Mouse (Mus musculus) cerebellum, adult 11-12 months (tissue): ENCODE measurements around the gene Ptgdr2.

ENCODE experiments used
- DNase-seq: peaks from one replicate; pipeline ENCODE4 v3.0.0; 2022

Ptgdr2 gene

GRCm38 (mm10) chr19:10937110-10937563 is at the start of gene Ptgdr2:
Gene Ptgdr2, plus strand, starts transcription at chr19:10937160.
- DNase-seq: no peak

GRCm38 (mm10) chr19:10892201-10892600 is 44.8 kb upstream of the Ptgdr2 start:
- no peak for DNase-seq

- DNase-seq: peak; percentile 98
Measured at GRCm38 (mm10) chr19:10895016-10895528, 41.9 kb upstream of the Ptgdr2 start, which contains the start of gene Prpf19. Gene Prpf19, plus strand, starts transcription at chr19:10895231.

GRCm38 (mm10) chr19:10895708-10896107 is 41.3 kb upstream of the Ptgdr2 start:
- no peak for DNase-seq

GRCm38 (mm10) chr19:10896849-10897248 is 40.1 kb upstream of the Ptgdr2 start:
- no peak for DNase-seq

GRCm38 (mm10) chr19:10897491-10897890 is 39.5 kb upstream of the Ptgdr2 start:
- no peak for DNase-seq

- DNase-seq: no peak
Measured at GRCm38 (mm10) chr19:10900315-10900714, 36.6 kb upstream of the Ptgdr2 start.

GRCm38 (mm10) chr19:10901046-10901445 is 35.9 kb upstream of the Ptgdr2 start:
- DNase-seq: peak; percentile 1

GRCm38 (mm10) chr19:10904512-10904911 is 32.4 kb upstream of the Ptgdr2 start:
- DNase-seq: no peak

- no peak for DNase-seq
Measured at GRCm38 (mm10) chr19:10904927-10905727, 31.8 kb upstream of the Ptgdr2 start.

- no peak for DNase-seq
Measured at GRCm38 (mm10) chr19:10905728-10906000, 31.3 kb upstream of the Ptgdr2 start.

GRCm38 (mm10) chr19:10907891-10908290 is 29.1 kb upstream of the Ptgdr2 start:
- no peak for DNase-seq

GRCm38 (mm10) chr19:10909087-10909721 is 27.8 kb upstream of the Ptgdr2 start:
- DNase-seq: no peak

- no peak for DNase-seq
Measured at GRCm38 (mm10) chr19:10914291-10914690, 22.7 kb upstream of the Ptgdr2 start.

- DNase-seq: no peak
Measured at GRCm38 (mm10) chr19:10914870-10915269, 22.1 kb upstream of the Ptgdr2 start.

GRCm38 (mm10) chr19:10916506-10916905 is 20.5 kb upstream of the Ptgdr2 start:
- DNase-seq: no peak

GRCm38 (mm10) chr19:10918321-10918991 is 18.5 kb upstream of the Ptgdr2 start:
- DNase-seq: no peak

- DNase-seq: no peak
Measured at GRCm38 (mm10) chr19:10920532-10920931, 16.4 kb upstream of the Ptgdr2 start, which contains the start of gene Zp1. Gene Zp1, minus strand, starts transcription at chr19:10920632.

- no peak for DNase-seq
Measured at GRCm38 (mm10) chr19:10921058-10921457, 15.9 kb upstream of the Ptgdr2 start.

- no peak for DNase-seq
Measured at GRCm38 (mm10) chr19:10924220-10924619, 12.7 kb upstream of the Ptgdr2 start.

GRCm38 (mm10) chr19:10926123-10926621 is 10.8 kb upstream of the Ptgdr2 start:
- DNase-seq: no peak

- DNase-seq: no peak
Measured at GRCm38 (mm10) chr19:10926666-10927065, 10.3 kb upstream of the Ptgdr2 start.

- no peak for DNase-seq
Measured at GRCm38 (mm10) chr19:10930641-10931040, 6.3 kb upstream of the Ptgdr2 start.
